Mouse (Mus musculus) hindbrain, postnatal 0 days (tissue): Measurements from ENCODE around the gene Olfr1497. TPM values are rescaled to one million over a fixed set of nuclear protein-coding genes. Genes with fewer than 3 reads are reported as not detected.
A peak's percentile ranks its signal among the peaks of the same experiment; 100 is the strongest.

ENCODE experiments used
- ATAC-seq: fragments of 200-750 bp; cut with Nextera tagmentation; 2 replicates; pipeline ENCODE4 v1.8.0; 2017; ENCODE audit warnings: mild to moderate bottlenecking, moderate TSS enrichment, moderate library complexity
- DNase-seq: peaks from one replicate; pipeline ENCODE4 v3.0.0-alpha.2; 2015; ENCODE audit warnings: low spot score
- H3K27ac ChIP-seq: fragments of 300-500 bp; sonication (generic); 2 replicates; pipeline ENCODE4 v1.5.1; 2014; ENCODE audit warnings: mild to moderate bottlenecking
- H3K27me3 ChIP-seq: fragments of 300-500 bp; sonication (generic); 2 replicates; pipeline ENCODE4 v1.6.1; 2014; ENCODE audit warnings: low read length, mixed read lengths; ENCODE audit not compliant: insufficient read depth
- H3K36me3 ChIP-seq: fragments of 300-500 bp; sonication (generic); 2 replicates; pipeline ENCODE4 v1.6.1; 2014; ENCODE audit warnings: low read length, mixed read lengths; ENCODE audit not compliant: insufficient read depth
- H3K4me1 ChIP-seq: fragments of 300-500 bp; sonication (generic); 2 replicates; pipeline ENCODE4 v1.6.1; 2014; ENCODE audit warnings: antibody characterized with exemption, low read length, mixed read lengths; ENCODE audit not compliant: insufficient read depth
- H3K4me2 ChIP-seq: fragments of 300-500 bp; sonication (generic); 2 replicates; pipeline ENCODE4 v1.6.1; 2014; ENCODE audit warnings: low read depth, mild to moderate bottlenecking, low read length, moderate library complexity, mixed read lengths
- H3K4me3 ChIP-seq: fragments of 300-500 bp; sonication (generic); 2 replicates; pipeline ENCODE4 v1.5.1; 2014; ENCODE audit warnings: low read length
- H3K9ac ChIP-seq: fragments of 300-500 bp; sonication (generic); replicated peaks from 2 replicates; pipeline ENCODE4 v1.6.1; 2014; ENCODE audit warnings: mild to moderate bottlenecking, low read length, moderate library complexity, mixed read lengths
- H3K9me3 ChIP-seq: fragments of 300-500 bp; sonication (generic); 2 replicates; pipeline ENCODE4 v1.6.1; 2016; ENCODE audit warnings: low read length, mixed read lengths
- CTCF ChIP-seq: IDR thresholded peaks from 2 replicates; pipeline ENCODE4 v1.5.1; 2016; ENCODE audit warnings: antibody characterized with exemption, control low read depth, low read depth
- WGBS: fragments of 180-500 bp; shearing (Covaris S2); extraction: QIAGEN DNeasy Blood & Tissue Kit; methylation state at CpG from one replicate; pipeline ENCODE4 v1.1.7; 2014; 5-methylcytosine and 5-hydroxymethylcytosine counted together
- polyA plus RNA-seq: library from polyadenylated mRNA; unstranded; fragments of >200 nt; fragmentation: Nextera tagmentation; extraction: Ambion mirVana; gene quantifications from 2 replicates; pipeline ENCODE4 v1.2.1, GENCODE M21; 2015
- total RNA-seq: library from RNA; depleted of rRNA; stranded (reverse); fragments of >200 nt; gene quantifications from 2 replicates; pipeline ENCODE4 v1.2.3, GENCODE M21; 2014; rRNA removed

The Olfr1497 gene
- total and polyA plus RNA-seq, 2 experiments from 2014 or later, result not detected

DNA sequence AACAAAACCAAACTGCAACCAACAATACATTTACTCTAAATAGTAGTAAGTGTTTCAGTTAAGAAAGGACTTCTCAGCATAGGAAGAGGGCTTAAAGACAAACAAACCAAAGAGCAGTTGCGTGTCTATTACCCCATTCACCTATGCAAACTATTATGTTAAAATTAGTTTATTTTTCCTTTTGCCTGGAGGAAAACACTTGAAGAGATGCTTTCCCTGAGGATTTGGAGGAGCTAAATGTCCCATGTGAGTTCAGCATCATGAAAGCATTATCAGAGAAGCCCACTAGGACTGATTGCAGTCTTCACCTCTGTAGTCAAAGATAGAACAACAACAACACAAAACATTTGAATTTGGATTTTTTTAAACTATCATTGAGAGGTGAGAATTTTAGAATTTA is 20.4 kb downstream of the Olfr1497 start, which contains the start of gene Olfr1496:
Olfr1496 (plus strand) TSS at position 301 of the 400 bp plus-strand sequence.
- no peaks in the 10 kb centered on the region for H3K36me3 ChIP-seq
- H3K9me3 ChIP-seq, result no peaks in the 10 kb centered on the region
- WGBS, result 87% methylated on average over 1 of the region's 1 CpGs
- ATAC-seq (no peak), DNase-seq (no peak)
- H3K27me3 ChIP-seq, result no peaks in the 10 kb centered on the region
- H3K4me3 ChIP-seq, result no peak within 1 kb of the TSS
- H3K4me1 ChIP-seq, result no peaks in the 10 kb centered on the region
- no peak for TF ChIP-seq CTCF
- H3K27ac ChIP-seq, result no peak within 1 kb of the TSS
- no peak within 1 kb of the TSS for H3K4me2 ChIP-seq
- no peak within 1 kb of the TSS for H3K9ac ChIP-seq

DNA sequence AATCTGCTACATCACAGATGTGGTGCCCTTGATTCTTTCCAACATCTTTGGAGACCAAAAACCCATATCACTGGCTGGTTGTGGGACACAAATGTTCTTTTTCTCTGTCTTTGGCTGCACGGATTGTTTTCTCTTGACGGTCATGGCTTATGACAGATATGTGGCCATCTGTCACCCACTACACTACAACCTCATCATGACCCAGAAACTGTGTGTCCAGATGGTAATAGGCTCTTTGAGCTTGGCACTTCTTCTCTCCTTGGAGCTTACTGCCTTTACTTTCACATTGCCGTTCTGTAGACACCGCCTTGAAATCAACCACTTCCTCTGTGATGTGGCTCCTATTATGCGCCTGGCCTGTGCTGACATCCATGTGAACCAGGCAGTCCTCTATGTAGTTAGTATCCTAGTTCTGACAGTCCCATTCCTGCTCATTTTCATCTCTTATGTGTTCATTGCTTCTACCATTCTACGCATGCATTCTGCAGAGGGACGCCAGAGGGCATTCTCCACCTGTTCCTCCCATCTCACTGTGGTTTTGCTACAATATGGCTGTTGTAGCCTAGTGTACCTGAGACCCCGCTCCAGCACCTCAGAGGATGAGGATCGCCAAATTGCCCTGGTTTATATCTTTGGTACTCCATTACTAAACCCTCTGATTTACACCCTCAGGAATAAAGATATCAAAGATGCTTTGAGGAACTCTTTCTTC is 29.3 kb downstream of the Olfr1497 start:
- Histone ChIP-seq H3K36me3 (no peaks in the 10 kb centered on the region), H3K4me1 (no peaks in the 10 kb centered on the region), H3K9me3 (no peaks in the 10 kb centered on the region), H3K4me3 (no peak overlapping the region), H3K4me2 (no peak overlapping the region), H3K27me3 (no peaks in the 10 kb centered on the region), H3K27ac (no peak overlapping the region), H3K9ac (no peak overlapping the region)
- ATAC-seq (no peak), DNase-seq (no peak)
- no peak for TF ChIP-seq CTCF
- 91% methylated on average over 9 of the region's 9 CpGs for WGBS

DNA sequence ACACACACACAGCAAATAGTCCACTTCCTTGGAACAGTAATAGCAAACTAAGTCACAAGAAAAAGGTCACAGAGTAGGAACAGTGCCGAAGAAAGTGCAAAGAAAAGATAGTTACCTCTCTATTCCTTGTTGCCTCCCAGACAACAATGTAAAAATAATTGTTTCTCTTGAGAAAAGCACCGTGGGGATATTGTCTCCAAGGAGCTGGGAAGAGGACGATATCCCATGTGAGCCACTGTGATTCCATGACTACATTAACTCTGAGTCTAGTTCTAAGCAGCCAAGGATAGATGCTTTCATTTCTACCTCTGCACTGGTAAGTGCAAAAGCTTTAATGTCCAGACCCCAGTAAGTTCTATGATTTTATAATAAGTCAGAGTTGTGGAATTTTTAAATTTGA is 33.7 kb downstream of the Olfr1497 start, which contains the start of gene Olfr1495:
Olfr1495 (plus strand) TSS at position 301 of the 400 bp plus-strand sequence.
- H3K9me3 ChIP-seq, result no peaks in the 10 kb centered on the region
- 81% methylated on average over 3 of the region's 3 CpGs for WGBS
- H3K36me3 ChIP-seq, result no peaks in the 10 kb centered on the region
- H3K4me1 ChIP-seq, result no peaks in the 10 kb centered on the region
- H3K4me2 ChIP-seq, result no peak within 1 kb of the TSS
- H3K27me3 ChIP-seq, result no peaks in the 10 kb centered on the region
- TF ChIP-seq CTCF, result no peak
- H3K4me3 ChIP-seq, result no peak within 1 kb of the TSS
- no peak for ATAC-seq
- H3K27ac ChIP-seq, result no peak within 1 kb of the TSS
- no peak within 1 kb of the TSS for H3K9ac ChIP-seq
- no peak for DNase-seq

DNA sequence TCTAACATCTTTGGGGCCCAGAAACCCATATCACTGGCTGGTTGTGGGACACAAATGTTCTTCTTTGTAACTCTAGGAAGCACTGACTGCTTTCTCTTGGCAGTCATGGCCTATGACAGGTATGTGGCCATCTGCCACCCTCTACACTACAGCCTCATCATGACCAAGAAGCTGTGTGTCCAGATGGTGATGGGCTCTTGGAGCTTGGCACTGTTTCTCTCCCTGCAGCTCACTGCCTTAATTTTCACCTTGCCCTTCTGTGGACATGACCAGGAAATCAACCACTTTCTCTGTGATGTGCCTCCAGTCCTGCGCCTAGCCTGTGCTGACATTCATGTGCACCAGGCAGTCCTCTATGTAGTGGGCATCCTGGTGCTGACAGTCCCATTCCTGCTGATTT is 48.6 kb downstream of the Olfr1497 start:
- H3K9ac ChIP-seq, result no peak overlapping the region
- no peaks in the 10 kb centered on the region for H3K27me3 ChIP-seq
- H3K36me3 ChIP-seq, result no peaks in the 10 kb centered on the region
- H3K4me2 ChIP-seq, result no peak overlapping the region
- no peaks in the 10 kb centered on the region for H3K9me3 ChIP-seq
- no peak for TF ChIP-seq CTCF
- DNase-seq, result peak; percentile 1
- H3K4me3 ChIP-seq, result no peak overlapping the region
- WGBS, result 90% methylated on average over 1 of the region's 1 CpGs
- ATAC-seq, result peak; percentile 38; the same call in 1 of the 2 replicates
- H3K4me1 ChIP-seq, result no peaks in the 10 kb centered on the region
- no peak overlapping the region for H3K27ac ChIP-seq

Other genes starting within 250 kb of the Olfr1497 start
- gene Olfr1484, start 214.7 kb downstream of the Olfr1497 start, total RNA-seq, result not detected in 2 replicates
- gene Olfr1484, start 214.7 kb downstream of the Olfr1497 start, polyA plus RNA-seq, result not detected in 2 replicates
- gene Olfr1487, start 180.8 kb downstream of the Olfr1497 start, total RNA-seq, result not detected in 2 replicates
- not detected in 2 replicates for gene Olfr1487, start 180.8 kb downstream of the Olfr1497 start, polyA plus RNA-seq
- gene Olfr1489, start 166.6 kb downstream of the Olfr1497 start, total RNA-seq, result not detected in 2 replicates
- gene Olfr1489, start 166.6 kb downstream of the Olfr1497 start, polyA plus RNA-seq, result not detected in 2 replicates
- gene Olfr1490, start 147.1 kb downstream of the Olfr1497 start, total RNA-seq, result not detected in 2 replicates
- not detected in 2 replicates for gene Olfr1490, start 147.1 kb downstream of the Olfr1497 start, polyA plus RNA-seq
- gene Olfr1491, start 100.9 kb downstream of the Olfr1497 start, total RNA-seq, result not detected in 2 replicates
- gene Olfr1491, start 100.9 kb downstream of the Olfr1497 start, polyA plus RNA-seq, result not detected in 2 replicates
- gene Olfr1493-ps1, start 74.9 kb downstream of the Olfr1497 start, total RNA-seq, result not detected in 2 replicates
- gene Olfr1493-ps1, start 74.9 kb downstream of the Olfr1497 start, polyA plus RNA-seq, result not detected in 2 replicates
- gene Olfr1494, start 58.5 kb downstream of the Olfr1497 start, total RNA-seq, result not detected in 2 replicates
- not detected in 2 replicates for gene Olfr1494, start 58.5 kb downstream of the Olfr1497 start, polyA plus RNA-seq
- not detected in 2 replicates for gene Olfr1495, start 33.6 kb downstream of the Olfr1497 start, total RNA-seq
- not detected in 2 replicates for gene Olfr1495, start 33.6 kb downstream of the Olfr1497 start, polyA plus RNA-seq
- gene Olfr1496, start 20.3 kb downstream of the Olfr1497 start, total RNA-seq, result not detected in 2 replicates
- gene Olfr1496, start 20.3 kb downstream of the Olfr1497 start, polyA plus RNA-seq, result not detected in 2 replicates
- not detected in 2 replicates for gene Olfr1499, start 21.2 kb upstream of the Olfr1497 start, total RNA-seq
- gene Olfr1499, start 21.2 kb upstream of the Olfr1497 start, polyA plus RNA-seq, result not detected in 2 replicates
- gene Olfr1500, start 32.3 kb upstream of the Olfr1497 start, total RNA-seq, result not detected in 2 replicates
- gene Olfr1500, start 32.3 kb upstream of the Olfr1497 start, polyA plus RNA-seq, result not detected in 2 replicates
- not detected in 2 replicates for gene Olfr1501, start 52.5 kb upstream of the Olfr1497 start, total RNA-seq
- not detected in 2 replicates for gene Olfr1501, start 52.5 kb upstream of the Olfr1497 start, polyA plus RNA-seq
- not detected in 2 replicates for gene Olfr1502, start 63.6 kb upstream of the Olfr1497 start, total RNA-seq
- gene Olfr1502, start 63.6 kb upstream of the Olfr1497 start, polyA plus RNA-seq, result not detected in 2 replicates
- gene Olfr1504, start 99.7 kb upstream of the Olfr1497 start, total RNA-seq, result not detected in 2 replicates
- gene Olfr1504, start 99.7 kb upstream of the Olfr1497 start, polyA plus RNA-seq, result not detected in 2 replicates
- gene Olfr1505, start 115.3 kb upstream of the Olfr1497 start, total RNA-seq, result not detected in 2 replicates
- not detected in 2 replicates for gene Olfr1505, start 115.3 kb upstream of the Olfr1497 start, polyA plus RNA-seq